Mouse (Mus musculus) neural tube, embryonic 13.5 days (tissue): Measurements from ENCODE around the gene Zfp459. TPM values are rescaled to one million over a fixed set of nuclear protein-coding genes. Genes with fewer than 3 reads are reported as not detected.
"Not testable (repeated sequence)": the region's sequence is repeated elsewhere in the genome, so short reads cannot be mapped to it uniquely, and the experiment has no call there.

ENCODE experiments used
- ATAC-seq: fragments of 200-750 bp; cut with Nextera tagmentation; 2 replicates; pipeline ENCODE4 v1.8.0; 2017; ENCODE audit warnings: low read depth, mild to moderate bottlenecking, moderate TSS enrichment, moderate library complexity
- H3K27ac ChIP-seq: fragments of 300-500 bp; sonication (generic); replicated peaks from 2 replicates; pipeline ENCODE4 v1.5.1; 2015; ENCODE audit warnings: moderate library complexity, mild to moderate bottlenecking, inconsistent platforms
- H3K27me3 ChIP-seq: fragments of 300-500 bp; sonication (generic); 2 replicates; pipeline ENCODE4 v1.6.1; 2015; ENCODE audit warnings: mild to moderate bottlenecking, inconsistent platforms
- H3K36me3 ChIP-seq: fragments of 300-500 bp; sonication (generic); 2 replicates; pipeline ENCODE4 v1.6.1; 2015; ENCODE audit warnings: mild to moderate bottlenecking, inconsistent platforms
- H3K4me1 ChIP-seq: fragments of 300-500 bp; sonication (generic); replicated peaks from 2 replicates; pipeline ENCODE4 v1.6.1; 2015; ENCODE audit warnings: inconsistent platforms
- H3K4me2 ChIP-seq: fragments of 300-500 bp; sonication (generic); 2 replicates; pipeline ENCODE4 v1.6.1; 2015; ENCODE audit warnings: inconsistent platforms, mild to moderate bottlenecking, moderate library complexity
- H3K4me3 ChIP-seq: fragments of 300-500 bp; sonication (generic); 2 replicates; pipeline ENCODE4 v1.5.1; 2015; ENCODE audit warnings: mild to moderate bottlenecking, inconsistent platforms
- H3K9ac ChIP-seq: fragments of 300-500 bp; sonication (generic); 2 replicates; pipeline ENCODE4 v1.6.1; 2015; ENCODE audit warnings: moderate library complexity, mild to moderate bottlenecking, inconsistent platforms
- H3K9me3 ChIP-seq: fragments of 300-500 bp; sonication (generic); 2 replicates; pipeline ENCODE4 v1.6.1; 2016; ENCODE audit warnings: inconsistent platforms
- WGBS: fragments of 180-500 bp; shearing (Covaris S2); methylation state at CpG from one replicate; pipeline ENCODE4 v1.1.7; 2015; 5-methylcytosine and 5-hydroxymethylcytosine counted together
- polyA plus RNA-seq: library from polyadenylated mRNA; unstranded; fragments of >200 nt; fragmentation: Nextera tagmentation; extraction: Ambion mirVana; gene quantifications from 2 replicates; pipeline ENCODE4 v1.2.1, GENCODE M21; 2015

Gene Zfp459
- 0.73 and 0.91 TPM in 2 replicates for polyA plus RNA-seq

- 3% methylated on average over 22 of the region's 22 CpGs for WGBS
- H3K27me3 ChIP-seq = 0 out of 2 replicates have a peak, but pooled peaks cover 4% of the 10 kb centered on the region
- ATAC-seq = peak; percentile 81
- H3K36me3 ChIP-seq = no peaks in the 10 kb centered on the region
- peaks cover 7% of the 10 kb centered on the region for H3K4me1 ChIP-seq
- H3K9me3 ChIP-seq = no peaks in the 10 kb centered on the region
- H3K4me3 ChIP-seq = peak within 1 kb of the TSS; percentile 65
- H3K27ac ChIP-seq = no peak within 1 kb of the TSS
- H3K4me2 ChIP-seq = peak within 1 kb of the TSS; percentile 92
- H3K9ac ChIP-seq = peak within 1 kb of the TSS; percentile 72
Observed at GRCm38 (mm10) chr13:67421207-67421857, at the start of gene Zfp459. Gene Zfp459, minus strand, starts transcription at chr13:67421418.

- Histone ChIP-seq H3K4me2 (no peak overlapping the region), H3K9ac (no peak overlapping the region), H3K4me3 (no peak overlapping the region), H3K27ac (no peak overlapping the region), H3K4me1 (no peaks in the 10 kb centered on the region), H3K27me3 (no peaks in the 10 kb centered on the region), H3K9me3 (no peaks in the 10 kb centered on the region), H3K36me3 (peaks cover 25% of the 10 kb centered on the region)
- 88% methylated on average over 3 of the region's 3 CpGs for WGBS
- no peak for ATAC-seq
Observed at GRCm38 (mm10) chr13:67469274-67469673, 48.1 kb upstream of the Zfp459 start.

GRCm38 (mm10) chr13:67463506-67464185, 42.4 kb upstream of the Zfp459 start:
- H3K9ac ChIP-seq, H3K4me3 ChIP-seq, H3K36me3 ChIP-seq, H3K9me3 ChIP-seq, ATAC-seq, H3K4me1 ChIP-seq, H3K27ac ChIP-seq, H3K4me2 ChIP-seq, H3K27me3 ChIP-seq: not testable (repeated sequence)
- WGBS = 88% methylated on average over 3 of the region's 5 CpGs

GRCm38 (mm10) chr13:67452021-67452309, 30.7 kb upstream of the Zfp459 start:
- peak; percentile 62; the same call in 1 of the 2 replicates for ATAC-seq
- Histone ChIP-seq H3K4me1 (peaks cover 11% of the 10 kb centered on the region), H3K9me3 (0 out of 2 replicates have a peak, but pooled peaks cover 3% of the 10 kb centered on the region), H3K9ac (peak overlapping the region; percentile 74), H3K27me3 (no peaks in the 10 kb centered on the region), H3K27ac (no peak overlapping the region), H3K4me2 (peak overlapping the region; percentile 65), H3K4me3 (peak overlapping the region; percentile 50), H3K36me3 (peaks cover 11% of the 10 kb centered on the region)
- 2% methylated on average over 3 of the region's 3 CpGs for WGBS

GRCm38 (mm10) chr13:67451172-67452020, 30.2 kb upstream of the Zfp459 start, which contains the start of gene Zfp874a:
Gene Zfp874a, minus strand, starts transcription at chr13:67451624.
- peak within 1 kb of the TSS; percentile 74 for H3K9ac ChIP-seq
- peaks cover 16% of the 10 kb centered on the region for H3K36me3 ChIP-seq
- H3K4me2 ChIP-seq = peak within 1 kb of the TSS; percentile 65
- peaks cover 11% of the 10 kb centered on the region for H3K4me1 ChIP-seq
- H3K27me3 ChIP-seq = no peaks in the 10 kb centered on the region
- no peak within 1 kb of the TSS for H3K27ac ChIP-seq
- peak; percentile 97 for ATAC-seq
- H3K9me3 ChIP-seq = 0 out of 2 replicates have a peak, but pooled peaks cover 5% of the 10 kb centered on the region
- peak within 1 kb of the TSS; percentile 50 for H3K4me3 ChIP-seq
- 2% methylated on average over 20 of the region's 20 CpGs for WGBS

GRCm38 (mm10) chr13:67437095-67437494, 15.9 kb upstream of the Zfp459 start:
- H3K27me3 ChIP-seq, H3K9me3 ChIP-seq, ATAC-seq, H3K27ac ChIP-seq, H3K4me1 ChIP-seq, H3K9ac ChIP-seq, H3K4me2 ChIP-seq, H3K4me3 ChIP-seq: not testable (repeated sequence)
- H3K36me3 ChIP-seq = peaks cover 11% of the 10 kb centered on the region
- WGBS = 93% methylated on average over 1 of the region's 3 CpGs

- Histone ChIP-seq H3K9me3 (no peaks in the 10 kb centered on the region), H3K27ac (no peak overlapping the region), H3K27me3 (no peaks in the 10 kb centered on the region), H3K9ac (no peak overlapping the region), H3K4me2 (no peak overlapping the region), H3K36me3 (no peaks in the 10 kb centered on the region), H3K4me3 (no peak overlapping the region), H3K4me1 (no peaks in the 10 kb centered on the region)
- no peak for ATAC-seq
- 73% methylated on average over 3 of the region's 3 CpGs for WGBS
Observed at GRCm38 (mm10) chr13:67428116-67428515, 6.9 kb upstream of the Zfp459 start.

GRCm38 (mm10) chr13:67425699-67426098, 4.5 kb upstream of the Zfp459 start:
- H3K4me2 ChIP-seq, H3K4me3 ChIP-seq, H3K36me3 ChIP-seq, H3K9me3 ChIP-seq, H3K9ac ChIP-seq, H3K27ac ChIP-seq, H3K27me3 ChIP-seq, ATAC-seq, H3K4me1 ChIP-seq: not testable (repeated sequence)

- not testable (repeated sequence) for ATAC-seq, H3K4me2 ChIP-seq, H3K4me1 ChIP-seq, H3K9me3 ChIP-seq, H3K36me3 ChIP-seq, H3K9ac ChIP-seq, H3K27ac ChIP-seq, H3K4me3 ChIP-seq, H3K27me3 ChIP-seq
- WGBS = 84% methylated on average over 2 of the region's 2 CpGs
Observed at GRCm38 (mm10) chr13:67422532-67422931, 1.3 kb upstream of the Zfp459 start.

GRCm38 (mm10) chr13:67420558-67421206, 536 bp downstream of the Zfp459 start:
- peak; percentile 56; the same call in 1 of the 2 replicates for ATAC-seq
- Histone ChIP-seq H3K4me1 (peaks cover 7% of the 10 kb centered on the region), H3K4me3 (peak overlapping the region; percentile 65), H3K4me2 (peak overlapping the region; percentile 92), H3K9ac (peak overlapping the region; percentile 72), H3K36me3 (no peaks in the 10 kb centered on the region), H3K9me3 (no peaks in the 10 kb centered on the region), H3K27me3 (0 out of 2 replicates have a peak, but pooled peaks cover 4% of the 10 kb centered on the region), H3K27ac (no peak overlapping the region)
- WGBS = 34% methylated on average over 11 of the region's 11 CpGs

GRCm38 (mm10) chr13:67416811-67417210, 4.4 kb downstream of the Zfp459 start:
- Histone ChIP-seq H3K4me3 (no peak overlapping the region), H3K36me3 (no peaks in the 10 kb centered on the region), H3K9ac (no peak overlapping the region), H3K4me2 (no peak overlapping the region), H3K4me1 (peaks cover 7% of the 10 kb centered on the region), H3K27ac (no peak overlapping the region), H3K27me3 (no peaks in the 10 kb centered on the region), H3K9me3 (no peaks in the 10 kb centered on the region)
- 93% methylated on average over 3 of the region's 3 CpGs for WGBS
- no peak for ATAC-seq
